Mouse (Mus musculus) ES-CJ7 (cell line): ENCODE results near the gene Ercc8.

Source experiments
- DNase-seq: peaks from one replicate; pipeline ENCODE4 v3.0.0; 2011; ENCODE audit warnings: low read depth, low spot score

Gene Ercc8

GRCm38 (mm10) chr13:108215231-108215780 lies 56.8 kb downstream of the Ercc8 start:
- peak; percentile 8 for DNase-seq

DNA sequence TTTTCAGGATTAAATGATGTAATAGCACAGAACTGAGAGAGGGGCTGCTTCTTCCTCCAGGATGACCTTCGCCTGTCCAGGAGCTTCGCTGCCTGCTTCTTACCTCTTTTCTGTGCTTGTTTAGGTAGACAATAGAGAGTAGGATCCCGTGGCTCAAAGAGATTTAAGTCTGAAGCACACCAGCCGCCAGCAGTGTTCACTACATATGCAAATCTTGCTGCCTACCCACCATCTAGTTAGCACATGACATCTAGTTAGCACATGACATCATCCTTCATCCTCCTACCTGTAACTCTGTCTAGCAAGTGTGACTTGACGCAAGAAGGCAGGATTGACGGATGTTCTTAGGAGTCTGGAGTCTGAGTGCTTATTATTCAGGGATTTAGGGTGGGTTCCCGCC lies 61.2 kb downstream of the Ercc8 start:
- DNase-seq: peak; percentile 67

- no peak for DNase-seq
These were observed 70.7 kb downstream of the Ercc8 start for GRCm38 (mm10) chr13:108229191-108229590.

DNA sequence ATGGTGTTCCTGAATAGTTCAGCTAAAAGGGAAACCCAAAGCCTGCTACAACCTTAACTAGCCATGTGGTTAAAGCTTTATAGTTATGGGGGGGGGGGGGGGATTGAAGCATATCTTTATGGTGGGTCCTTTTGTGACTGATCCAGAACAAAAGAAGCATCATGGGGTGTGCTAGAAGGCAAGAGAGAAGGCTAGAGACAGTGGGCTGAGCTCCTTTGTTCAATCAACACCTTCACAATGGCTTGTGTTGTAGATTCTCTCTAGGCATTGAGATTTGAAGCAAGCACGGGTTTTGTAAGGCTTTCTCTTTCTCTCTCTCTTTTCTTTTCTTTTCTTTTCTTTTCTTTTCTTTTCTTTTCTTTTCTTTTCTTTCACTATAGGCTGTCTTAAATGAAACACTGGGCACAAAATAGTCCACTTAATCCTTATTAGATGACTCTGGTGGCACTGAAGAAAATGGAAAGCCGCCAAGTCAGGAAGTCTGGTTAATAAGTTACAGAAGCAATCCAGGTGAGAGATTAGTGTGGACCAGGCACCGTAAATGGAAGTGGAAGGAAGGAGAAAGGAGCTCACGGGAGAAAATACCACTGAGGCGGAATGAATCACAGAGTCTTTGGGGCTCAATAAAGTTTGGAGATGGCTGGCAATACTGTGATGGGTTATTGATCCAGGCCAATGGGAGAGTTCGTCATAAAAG lies 71.3 kb downstream of the Ercc8 start:
- no peak for DNase-seq

DNA sequence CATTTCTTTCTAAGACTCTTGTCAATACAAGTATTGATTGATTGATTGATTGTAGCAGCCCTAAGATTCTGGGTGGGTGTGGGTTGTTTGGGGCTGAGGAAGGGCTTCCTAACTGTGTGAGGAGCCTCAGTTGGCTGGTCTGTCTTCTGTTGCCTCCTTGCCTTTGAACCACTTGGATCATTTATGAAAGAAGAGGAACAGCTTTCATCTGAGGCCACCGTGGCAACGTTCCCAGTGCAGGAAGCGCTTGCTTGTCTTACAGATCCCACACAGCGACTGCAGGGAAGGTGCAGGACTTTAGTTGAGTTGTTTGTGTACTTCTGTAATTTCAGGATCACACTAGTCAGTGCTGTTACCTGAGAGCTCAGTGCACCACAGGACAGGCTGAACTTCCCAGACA lies 81.5 kb downstream of the Ercc8 start:
- no peak for DNase-seq

DNA sequence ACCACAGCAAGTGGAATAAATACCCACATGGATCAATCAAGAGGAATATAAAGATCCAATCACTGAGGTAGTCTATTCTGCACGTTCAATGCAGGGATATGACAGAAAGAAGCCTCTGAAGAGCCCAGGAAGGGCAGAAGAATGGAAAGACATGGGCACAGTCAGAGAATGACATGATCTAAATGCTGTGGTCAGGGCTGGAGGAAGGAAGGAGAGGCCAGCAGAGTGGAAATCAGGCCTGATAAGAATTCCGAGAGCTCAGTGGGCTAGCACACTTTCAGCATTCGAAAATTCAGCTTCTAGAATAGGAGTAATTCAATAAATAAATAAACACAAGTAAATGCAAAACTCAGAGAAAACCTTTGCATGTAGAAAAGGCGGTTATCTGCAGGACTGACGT lies 83.2 kb downstream of the Ercc8 start:
- no peak for DNase-seq
